Mouse (Mus musculus) embryonic facial prominence, embryonic 10.5 days (tissue): ENCODE data around the gene Focad. TPM values are rescaled to one million over a fixed set of nuclear protein-coding genes. Genes with fewer than 3 reads are reported as not detected.

ENCODE experiments used
- DNase-seq: peaks from one replicate; pipeline ENCODE4 v3.0.0-alpha.2; 2017; ENCODE audit warnings: low spot score
- H3K27ac ChIP-seq: fragments of 300-500 bp; sonication (generic); replicated peaks from 2 replicates; pipeline ENCODE4 v1.5.1; 2016; ENCODE audit warnings: mild to moderate bottlenecking
- H3K27me3 ChIP-seq: fragments of 300-500 bp; sonication (generic); replicated peaks from 2 replicates; pipeline ENCODE4 v1.6.1; 2016; ENCODE audit warnings: low read depth, mild to moderate bottlenecking; ENCODE audit not compliant: poor library complexity, severe bottlenecking
- H3K36me3 ChIP-seq: fragments of 300-500 bp; sonication (generic); replicated peaks from 2 replicates; pipeline ENCODE4 v1.6.1; 2016; ENCODE audit warnings: mild to moderate bottlenecking, moderate library complexity
- H3K4me1 ChIP-seq: fragments of 300-500 bp; sonication (generic); 2 replicates; pipeline ENCODE4 v1.6.1; 2016
- H3K4me3 ChIP-seq: fragments of 300-500 bp; sonication (generic); 2 replicates; pipeline ENCODE4 v1.5.1; 2016; ENCODE audit warnings: mild to moderate bottlenecking, moderate library complexity
- H3K9me3 ChIP-seq: fragments of 300-500 bp; sonication (generic); 2 replicates; pipeline ENCODE4 v1.6.1; 2016; ENCODE audit warnings: mild to moderate bottlenecking
- WGBS: fragments of 180-500 bp; shearing (Covaris S2); methylation state at CpG from one replicate; pipeline ENCODE4 v1.1.7; 2016; 5-methylcytosine and 5-hydroxymethylcytosine counted together
- polyA plus RNA-seq: library from polyadenylated mRNA; unstranded; fragments of >200 nt; fragmentation: Nextera tagmentation; extraction: Ambion mirVana; gene quantifications from 2 replicates; pipeline ENCODE4 v1.2.1, GENCODE M21; 2016

The Focad gene
- 15.0 and 17.9 TPM in 2 replicates for polyA plus RNA-seq

- H3K27me3 ChIP-seq: no peaks in the 10 kb centered on the region
- peak within 1 kb of the TSS; percentile 87 for H3K27ac ChIP-seq
- peak; percentile 98 for DNase-seq
- peaks cover 13% of the 10 kb centered on the region for H3K4me1 ChIP-seq
- H3K9me3 ChIP-seq: no peaks in the 10 kb centered on the region
- no peaks in the 10 kb centered on the region for H3K36me3 ChIP-seq
- under 1% methylated on average over 34 of the region's 34 CpGs for WGBS
- peak within 1 kb of the TSS; percentile 91 for H3K4me3 ChIP-seq
Observed at GRCm38 (mm10) chr4:88094062-88094767, at the start of gene Focad. Gene Focad, plus strand, starts transcription at chr4:88094629.

GRCm38 (mm10) chr4:88045151-88045550 is 49.3 kb upstream of the Focad start:
- Histone ChIP-seq H3K27ac (no peak overlapping the region), H3K27me3 (no peaks in the 10 kb centered on the region), H3K9me3 (no peaks in the 10 kb centered on the region), H3K4me1 (peaks cover 3% of the 10 kb centered on the region; the same call in 1 of the 2 replicates), H3K36me3 (no peaks in the 10 kb centered on the region), H3K4me3 (no peak overlapping the region)
- 88% methylated on average over 4 of the region's 4 CpGs for WGBS
- no peak for DNase-seq

DNA sequence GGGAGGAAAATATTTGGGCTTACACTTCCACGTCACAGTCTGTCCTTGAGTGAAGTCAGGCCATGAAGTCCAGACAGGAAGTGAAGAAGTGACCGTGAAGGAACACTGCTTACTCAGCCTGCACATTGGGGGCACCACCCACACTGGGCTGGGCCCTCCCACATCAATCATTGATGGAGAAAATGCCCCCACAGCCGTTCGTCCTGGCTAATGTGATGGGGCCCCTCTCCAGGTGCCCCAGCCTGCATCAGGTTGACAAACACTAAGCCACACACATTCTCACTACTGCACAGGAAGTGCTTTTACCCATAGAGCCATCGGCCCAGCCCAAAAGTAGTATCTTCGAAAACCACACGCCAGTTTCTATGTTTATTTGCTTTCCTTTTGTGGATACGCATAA is 48.1 kb upstream of the Focad start:
- H3K4me1 ChIP-seq: peaks cover 3% of the 10 kb centered on the region; the same call in 1 of the 2 replicates
- no peak for DNase-seq
- H3K36me3 ChIP-seq: no peaks in the 10 kb centered on the region
- no peak overlapping the region for H3K27ac ChIP-seq
- H3K27me3 ChIP-seq: no peaks in the 10 kb centered on the region
- no peaks in the 10 kb centered on the region for H3K9me3 ChIP-seq
- 74% methylated on average over 8 of the region's 8 CpGs for WGBS
- no peak overlapping the region for H3K4me3 ChIP-seq

DNA sequence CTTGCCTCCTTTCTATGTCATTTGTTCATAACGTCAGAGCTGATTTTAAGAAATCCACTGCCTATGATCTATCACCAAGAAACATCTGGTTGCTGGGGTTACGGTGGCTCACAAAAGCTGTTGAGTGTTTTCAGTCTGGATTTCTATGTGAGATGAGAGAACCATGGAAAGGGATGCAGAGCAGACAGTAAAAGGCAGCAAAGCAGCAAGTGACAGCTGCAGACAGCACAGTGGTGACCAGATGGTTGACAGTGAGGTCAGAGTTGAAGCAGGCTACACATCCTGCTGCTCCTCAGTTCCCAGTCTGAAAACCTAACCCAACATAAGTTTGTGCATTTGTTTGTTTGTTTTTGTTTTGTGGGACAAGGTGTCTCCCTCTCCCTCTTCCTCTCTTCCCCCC is 19.0 kb upstream of the Focad start:
- no peaks in the 10 kb centered on the region for H3K27me3 ChIP-seq
- DNase-seq: no peak
- WGBS: 88% methylated on average over 2 of the region's 2 CpGs
- H3K4me3 ChIP-seq: no peak overlapping the region
- H3K27ac ChIP-seq: no peak overlapping the region
- H3K4me1 ChIP-seq: no peaks in the 10 kb centered on the region
- H3K9me3 ChIP-seq: no peaks in the 10 kb centered on the region
- H3K36me3 ChIP-seq: no peaks in the 10 kb centered on the region

DNA sequence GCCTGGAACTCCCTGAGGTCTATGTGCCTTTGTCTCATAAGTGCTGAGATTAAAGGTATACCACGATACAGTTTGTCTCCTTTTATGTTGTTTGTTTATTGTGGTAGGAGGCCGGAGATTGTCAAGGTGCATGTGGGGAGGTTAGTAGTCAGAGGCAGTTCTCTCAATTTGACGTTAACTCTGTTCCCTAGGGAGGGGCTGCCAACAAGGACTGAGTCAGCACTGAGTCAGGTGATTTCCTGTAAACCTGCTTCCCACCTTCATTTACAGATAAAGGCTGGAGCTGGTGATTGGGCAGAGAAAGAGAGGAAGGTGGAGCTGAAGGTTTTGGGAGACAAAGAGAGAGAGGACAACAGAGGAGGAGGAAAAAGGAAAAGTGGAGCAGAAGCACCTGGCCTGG is 15.4 kb upstream of the Focad start:
- Histone ChIP-seq H3K27me3 (no peaks in the 10 kb centered on the region), H3K9me3 (no peaks in the 10 kb centered on the region), H3K4me1 (peaks cover 9% of the 10 kb centered on the region; the same call in 1 of the 2 replicates), H3K36me3 (no peaks in the 10 kb centered on the region), H3K27ac (no peak overlapping the region), H3K4me3 (no peak overlapping the region)
- WGBS: 68% methylated on average over 3 of the region's 3 CpGs
- no peak for DNase-seq

- no peak for DNase-seq
- WGBS: 71% methylated on average over 5 of the region's 5 CpGs
- no peaks in the 10 kb centered on the region for H3K27me3 ChIP-seq
- no peaks in the 10 kb centered on the region for H3K36me3 ChIP-seq
- no peak overlapping the region for H3K4me3 ChIP-seq
- no peak overlapping the region for H3K27ac ChIP-seq
- peaks cover 10% of the 10 kb centered on the region; the same call in 1 of the 2 replicates for H3K4me1 ChIP-seq
- no peaks in the 10 kb centered on the region for H3K9me3 ChIP-seq
Observed at GRCm38 (mm10) chr4:88081417-88081816, 13.0 kb upstream of the Focad start.

GRCm38 (mm10) chr4:88081885-88082284 is 12.5 kb upstream of the Focad start:
- H3K4me3 ChIP-seq: no peak overlapping the region
- no peaks in the 10 kb centered on the region for H3K9me3 ChIP-seq
- H3K36me3 ChIP-seq: no peaks in the 10 kb centered on the region
- H3K27ac ChIP-seq: no peak overlapping the region
- WGBS: 90% methylated on average over 3 of the region's 3 CpGs
- DNase-seq: no peak
- peaks cover 10% of the 10 kb centered on the region; the same call in 1 of the 2 replicates for H3K4me1 ChIP-seq
- no peaks in the 10 kb centered on the region for H3K27me3 ChIP-seq

DNA sequence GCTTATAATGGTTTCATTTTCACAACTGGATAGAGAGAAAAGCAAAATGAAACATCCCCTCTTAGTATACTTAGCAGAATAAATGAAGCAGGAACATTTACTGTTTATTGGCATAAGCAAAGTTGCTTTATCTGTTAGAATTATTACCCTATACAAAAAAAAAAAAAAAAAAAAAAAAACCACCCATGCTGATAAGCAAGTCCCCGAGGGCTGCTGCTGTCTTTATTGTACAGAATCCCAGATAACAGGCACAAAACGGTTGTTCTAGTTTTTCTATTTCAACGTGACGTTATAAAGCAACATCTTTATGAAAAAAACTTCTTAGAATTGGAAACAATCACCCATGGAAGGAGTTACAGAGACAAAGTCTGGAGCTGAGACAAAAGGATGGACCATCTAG is 12.0 kb upstream of the Focad start:
- no peaks in the 10 kb centered on the region for H3K9me3 ChIP-seq
- no peak for DNase-seq
- no peak overlapping the region for H3K27ac ChIP-seq
- H3K4me3 ChIP-seq: no peak overlapping the region
- H3K27me3 ChIP-seq: no peaks in the 10 kb centered on the region
- H3K36me3 ChIP-seq: no peaks in the 10 kb centered on the region
- WGBS: 88% methylated on average over 4 of the region's 4 CpGs
- peaks cover 10% of the 10 kb centered on the region; the same call in 1 of the 2 replicates for H3K4me1 ChIP-seq

DNA sequence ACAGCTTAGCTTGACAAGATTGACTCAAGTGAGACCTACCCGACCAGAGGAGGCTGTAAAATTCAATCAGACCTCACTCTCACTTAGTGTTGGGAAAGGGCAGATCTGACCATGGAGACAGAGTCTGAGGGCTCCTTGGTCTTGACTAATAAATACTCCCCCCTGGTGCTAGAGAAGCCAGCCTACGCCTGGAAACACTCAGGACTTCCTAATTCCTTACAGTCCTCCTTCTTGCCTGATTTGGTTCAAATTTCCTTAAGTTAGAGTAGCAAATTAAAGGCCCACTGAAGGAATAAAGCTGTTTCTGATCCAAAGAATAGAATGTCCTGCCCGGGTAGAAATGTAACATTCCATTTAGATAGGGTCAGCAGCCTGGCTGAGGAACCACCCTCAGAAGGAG is 10.6 kb upstream of the Focad start:
- WGBS: 48% methylated on average over 3 of the region's 3 CpGs
- no peaks in the 10 kb centered on the region for H3K36me3 ChIP-seq
- H3K27me3 ChIP-seq: no peaks in the 10 kb centered on the region
- no peaks in the 10 kb centered on the region for H3K9me3 ChIP-seq
- H3K4me1 ChIP-seq: peaks cover 10% of the 10 kb centered on the region; the same call in 1 of the 2 replicates
- no peak overlapping the region for H3K4me3 ChIP-seq
- no peak overlapping the region; the same call in 1 of the 2 replicates for H3K27ac ChIP-seq
- DNase-seq: peak; percentile 16

DNA sequence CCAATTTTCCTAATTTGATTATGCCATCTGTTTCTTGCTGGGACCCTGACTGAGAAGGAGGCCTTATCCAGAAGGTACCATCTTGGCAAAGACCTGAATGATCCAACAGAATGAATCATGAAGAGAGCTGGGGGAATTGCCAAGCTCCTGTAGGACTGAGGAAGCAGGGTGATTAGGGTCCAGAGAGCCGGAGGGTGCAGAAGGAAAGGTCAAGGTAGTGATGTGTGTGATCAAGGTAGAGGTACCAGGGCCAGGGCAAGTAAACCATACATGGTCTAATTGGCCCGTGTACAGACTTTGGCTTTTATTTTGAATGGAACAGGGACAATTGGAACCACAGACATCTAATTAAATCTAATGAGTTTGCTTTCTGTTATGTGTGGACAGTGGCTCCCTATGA is 4.1 kb upstream of the Focad start:
- Histone ChIP-seq H3K4me1 (peaks cover 13% of the 10 kb centered on the region), H3K27ac (no peak overlapping the region), H3K36me3 (no peaks in the 10 kb centered on the region), H3K27me3 (no peaks in the 10 kb centered on the region), H3K4me3 (no peak overlapping the region), H3K9me3 (no peaks in the 10 kb centered on the region)
- 68% methylated on average over 2 of the region's 2 CpGs for WGBS
- DNase-seq: no peak

- Histone ChIP-seq H3K36me3 (no peaks in the 10 kb centered on the region), H3K27ac (peak overlapping the region; percentile 87), H3K4me1 (peaks cover 13% of the 10 kb centered on the region), H3K9me3 (no peaks in the 10 kb centered on the region), H3K4me3 (peak overlapping the region; percentile 91), H3K27me3 (no peaks in the 10 kb centered on the region)
- DNase-seq: no peak
- WGBS: under 1% methylated on average over 30 of the region's 30 CpGs
Observed at GRCm38 (mm10) chr4:88094768-88095420, 465 bp downstream of the Focad start.

DNA sequence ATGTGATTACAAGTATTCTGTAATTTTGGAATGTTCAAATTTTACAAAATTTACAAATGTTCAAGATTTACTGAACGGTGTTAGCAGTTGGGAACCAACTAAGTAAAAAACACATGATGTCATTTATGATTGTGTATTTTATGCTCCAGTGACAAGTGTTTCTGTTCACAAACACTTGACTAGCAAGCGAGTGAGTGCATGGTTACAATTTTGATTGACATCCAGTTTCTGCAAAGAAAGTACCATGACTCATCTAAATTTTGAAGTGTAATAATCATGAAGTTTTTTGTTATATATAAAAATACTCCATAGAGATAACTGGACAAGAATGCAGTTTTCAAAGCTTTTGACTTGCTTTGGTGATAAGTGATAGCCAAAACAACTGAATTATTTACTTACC is 1.3 kb downstream of the Focad start:
- WGBS: 82% methylated on average over 2 of the region's 2 CpGs
- Histone ChIP-seq H3K4me1 (peaks cover 13% of the 10 kb centered on the region), H3K9me3 (no peaks in the 10 kb centered on the region), H3K4me3 (no peak overlapping the region), H3K36me3 (no peaks in the 10 kb centered on the region), H3K27ac (no peak overlapping the region), H3K27me3 (no peaks in the 10 kb centered on the region)
- no peak for DNase-seq

DNA sequence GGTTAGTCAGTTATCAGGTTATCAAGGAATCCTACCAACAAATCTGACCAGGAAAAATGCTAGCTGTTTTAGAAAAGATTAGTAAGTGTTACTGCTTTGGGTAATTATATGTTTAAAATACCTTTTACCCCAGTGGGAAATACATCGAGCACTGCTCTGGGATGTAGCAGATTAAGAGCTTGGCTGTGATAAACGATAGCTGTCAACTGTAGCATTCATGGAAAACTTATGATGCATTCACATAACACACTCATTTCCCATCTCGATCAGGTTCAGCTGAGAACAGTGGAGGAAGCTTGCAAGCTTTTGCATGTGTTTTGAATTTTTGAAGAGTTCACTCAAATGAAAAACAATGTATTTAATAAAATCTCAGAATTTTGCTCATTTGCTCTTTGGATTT is 14.2 kb downstream of the Focad start:
- Histone ChIP-seq H3K27ac (no peak overlapping the region), H3K27me3 (no peaks in the 10 kb centered on the region), H3K36me3 (no peaks in the 10 kb centered on the region), H3K4me3 (no peak overlapping the region), H3K4me1 (no peaks in the 10 kb centered on the region), H3K9me3 (no peaks in the 10 kb centered on the region)
- no peak for DNase-seq
- 80% methylated on average over 3 of the region's 3 CpGs for WGBS
